Mouse (Mus musculus) midbrain, embryonic 12.5 days (tissue): ENCODE results near the gene AL732309.1. TPM values are rescaled to one million over a fixed set of nuclear protein-coding genes. Genes with fewer than 3 reads are reported as not detected.

Experiments used
- ATAC-seq: fragments of 200-750 bp; cut with Nextera tagmentation; 2 replicates; pipeline ENCODE4 v1.8.0; 2017; ENCODE audit warnings: low read depth, moderate TSS enrichment, moderate library complexity; ENCODE audit not compliant: low FRiP score
- H3K27ac ChIP-seq: fragments of 300-500 bp; sonication (generic); replicated peaks from 2 replicates; pipeline ENCODE4 v1.5.1; 2016; ENCODE audit warnings: mild to moderate bottlenecking
- H3K27me3 ChIP-seq: fragments of 300-500 bp; sonication (generic); 2 replicates; pipeline ENCODE4 v1.6.1; 2016; ENCODE audit warnings: mild to moderate bottlenecking
- H3K36me3 ChIP-seq: fragments of 300-500 bp; sonication (generic); 2 replicates; pipeline ENCODE4 v1.6.1; 2016
- H3K4me1 ChIP-seq: fragments of 300-500 bp; sonication (generic); 2 replicates; pipeline ENCODE4 v1.6.1; 2016
- H3K4me2 ChIP-seq: fragments of 300-500 bp; sonication (generic); replicated peaks from 2 replicates; pipeline ENCODE4 v1.6.1; 2016; ENCODE audit warnings: mild to moderate bottlenecking, moderate library complexity
- H3K4me3 ChIP-seq: fragments of 300-500 bp; sonication (generic); 2 replicates; pipeline ENCODE4 v1.5.1; 2016; ENCODE audit warnings: mild to moderate bottlenecking
- H3K9ac ChIP-seq: fragments of 300-500 bp; sonication (generic); replicated peaks from 2 replicates; pipeline ENCODE4 v1.6.1; 2016; ENCODE audit warnings: mild to moderate bottlenecking, moderate library complexity
- H3K9me3 ChIP-seq: fragments of 300-500 bp; sonication (generic); 2 replicates; pipeline ENCODE4 v1.6.1; 2016; ENCODE audit warnings: mild to moderate bottlenecking
- WGBS: fragments of 180-500 bp; shearing (Covaris S2); methylation state at CpG from one replicate; pipeline ENCODE4 v1.1.7; 2016; 5-methylcytosine and 5-hydroxymethylcytosine counted together
- polyA plus RNA-seq: library from polyadenylated mRNA; unstranded; fragments of >200 nt; fragmentation: Nextera tagmentation; extraction: Ambion mirVana; gene quantifications from 2 replicates; pipeline ENCODE4 v1.2.1, GENCODE M21; 2016

The AL732309.1 gene
- polyA plus RNA-seq, 1 experiment from 2014 or later = 5.1 TPM

GRCm38 (mm10) chr2:25234551-25235220 is 12.0 kb downstream of the AL732309.1 start:
- Histone ChIP-seq H3K27me3 (peaks cover 21% of the 10 kb centered on the region), H3K9me3 (no peaks in the 10 kb centered on the region), H3K27ac (no peak overlapping the region), H3K4me3 (no peak overlapping the region), H3K4me1 (no peaks in the 10 kb centered on the region), H3K4me2 (no peak overlapping the region), H3K9ac (no peak overlapping the region), H3K36me3 (no peaks in the 10 kb centered on the region)
- 71% methylated on average over 5 of the region's 5 CpGs for WGBS
- ATAC-seq = no peak

GRCm38 (mm10) chr2:25234050-25234449 is 12.6 kb downstream of the AL732309.1 start, which contains the start of gene Slc34a3:
TSS of gene Slc34a3 (minus strand) at chr2:25234364.
- no peak for ATAC-seq
- H3K4me1 ChIP-seq = no peaks in the 10 kb centered on the region
- no peak within 1 kb of the TSS for H3K4me2 ChIP-seq
- no peaks in the 10 kb centered on the region for H3K36me3 ChIP-seq
- no peak within 1 kb of the TSS for H3K9ac ChIP-seq
- no peaks in the 10 kb centered on the region for H3K9me3 ChIP-seq
- H3K27ac ChIP-seq = no peak within 1 kb of the TSS
- H3K27me3 ChIP-seq = peaks cover 24% of the 10 kb centered on the region
- H3K4me3 ChIP-seq = no peak within 1 kb of the TSS
- WGBS = 84% methylated on average over 3 of the region's 3 CpGs

- Histone ChIP-seq H3K36me3 (no peaks in the 10 kb centered on the region), H3K4me2 (no peak overlapping the region), H3K9me3 (no peaks in the 10 kb centered on the region), H3K9ac (no peak overlapping the region), H3K27ac (no peak overlapping the region), H3K27me3 (peaks cover 21% of the 10 kb centered on the region), H3K4me3 (no peak overlapping the region), H3K4me1 (peaks cover 4% of the 10 kb centered on the region; the same call in 1 of the 2 replicates)
- no peak for ATAC-seq
- WGBS = 77% methylated on average over 4 of the region's 4 CpGs
Measured at GRCm38 (mm10) chr2:25233421-25233820, 13.2 kb downstream of the AL732309.1 start.

GRCm38 (mm10) chr2:25231038-25231437 is 15.6 kb downstream of the AL732309.1 start:
- no peaks in the 10 kb centered on the region for H3K36me3 ChIP-seq
- peaks cover 21% of the 10 kb centered on the region for H3K27me3 ChIP-seq
- H3K4me1 ChIP-seq = peaks cover 4% of the 10 kb centered on the region; the same call in 1 of the 2 replicates
- no peak overlapping the region for H3K9ac ChIP-seq
- no peaks in the 10 kb centered on the region for H3K9me3 ChIP-seq
- no peak overlapping the region for H3K27ac ChIP-seq
- no peak for ATAC-seq
- H3K4me3 ChIP-seq = no peak overlapping the region
- no peak overlapping the region for H3K4me2 ChIP-seq
- WGBS = 50% methylated on average over 12 of the region's 12 CpGs

DNA sequence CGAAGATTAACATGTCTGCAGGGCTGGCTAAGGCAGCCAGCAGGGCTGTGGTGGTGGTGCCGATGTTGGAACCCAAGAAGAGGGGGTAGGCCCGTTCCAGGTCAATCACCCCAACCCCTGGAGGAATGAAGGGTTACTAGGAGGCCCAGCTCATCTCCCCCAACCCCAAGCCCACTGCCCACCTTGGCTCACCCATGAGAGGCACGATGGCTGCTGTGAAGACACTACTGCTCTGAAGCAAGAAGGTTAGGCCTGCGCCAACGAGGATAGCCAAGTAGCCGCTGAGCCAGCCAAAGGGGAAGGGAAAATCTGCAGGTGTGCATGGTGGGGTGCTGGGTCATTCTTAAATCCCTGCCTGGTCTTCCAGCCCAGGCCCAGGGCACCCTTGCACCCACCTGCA is 16.1 kb downstream of the AL732309.1 start:
- H3K9ac ChIP-seq = no peak overlapping the region
- H3K4me1 ChIP-seq = peaks cover 7% of the 10 kb centered on the region
- no peaks in the 10 kb centered on the region for H3K36me3 ChIP-seq
- peaks cover 21% of the 10 kb centered on the region for H3K27me3 ChIP-seq
- WGBS = 85% methylated on average over 7 of the region's 7 CpGs
- H3K27ac ChIP-seq = no peak overlapping the region
- no peak for ATAC-seq
- no peak overlapping the region for H3K4me2 ChIP-seq
- no peaks in the 10 kb centered on the region for H3K9me3 ChIP-seq
- no peak overlapping the region for H3K4me3 ChIP-seq

GRCm38 (mm10) chr2:25229582-25229981 is 17.1 kb downstream of the AL732309.1 start:
- no peak overlapping the region for H3K4me3 ChIP-seq
- H3K9me3 ChIP-seq = no peaks in the 10 kb centered on the region
- no peak for ATAC-seq
- H3K27ac ChIP-seq = no peak overlapping the region
- no peak overlapping the region for H3K9ac ChIP-seq
- peaks cover 21% of the 10 kb centered on the region for H3K27me3 ChIP-seq
- 88% methylated on average over 5 of the region's 5 CpGs for WGBS
- no peak overlapping the region for H3K4me2 ChIP-seq
- no peaks in the 10 kb centered on the region for H3K36me3 ChIP-seq
- peaks cover 11% of the 10 kb centered on the region for H3K4me1 ChIP-seq

DNA sequence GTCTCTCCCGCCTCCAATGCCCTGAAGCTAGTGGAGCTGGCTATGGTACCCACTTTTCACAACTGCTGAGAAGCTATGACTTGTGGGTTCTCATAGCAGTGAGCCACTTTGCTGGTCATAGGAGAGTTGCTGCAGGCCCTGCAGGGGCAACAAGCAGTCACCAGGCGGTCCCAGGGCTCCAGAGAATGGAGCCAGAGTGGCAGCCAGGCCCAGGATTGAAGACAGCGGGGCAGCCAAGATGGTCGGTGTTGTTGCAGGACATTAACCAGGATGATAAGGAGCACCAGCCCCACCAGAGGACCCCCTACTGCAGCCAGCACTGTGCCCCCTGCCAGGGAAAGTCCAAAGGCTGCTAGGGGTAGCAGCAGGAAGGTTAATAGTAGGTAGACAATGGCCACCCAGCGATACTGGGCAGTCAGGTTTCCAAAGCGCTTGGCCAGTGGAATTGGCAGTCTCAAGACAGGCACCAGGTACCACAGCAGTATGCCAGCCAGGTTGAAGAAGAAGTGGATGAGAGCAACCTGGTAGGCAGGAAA is 17.6 kb downstream of the AL732309.1 start:
- Histone ChIP-seq H3K9me3 (no peaks in the 10 kb centered on the region), H3K4me2 (peak overlapping the region; percentile 34; the same call in 1 of the 2 replicates), H3K27ac (0 out of 2 replicates have a peak overlapping the region, but pooled peaks have one; percentile 44), H3K4me3 (no peak overlapping the region), H3K36me3 (no peaks in the 10 kb centered on the region), H3K4me1 (peaks cover 11% of the 10 kb centered on the region), H3K9ac (no peak overlapping the region), H3K27me3 (peaks cover 21% of the 10 kb centered on the region)
- ATAC-seq = no peak
- WGBS = 70% methylated on average over 6 of the region's 6 CpGs

- Histone ChIP-seq H3K36me3 (no peaks in the 10 kb centered on the region), H3K4me2 (peak overlapping the region; percentile 34), H3K4me3 (peak overlapping the region; percentile 6; the same call in 1 of the 2 replicates), H3K27ac (peak overlapping the region; percentile 44; the same call in 1 of the 2 replicates), H3K4me1 (peaks cover 15% of the 10 kb centered on the region), H3K27me3 (peaks cover 21% of the 10 kb centered on the region), H3K9me3 (no peaks in the 10 kb centered on the region), H3K9ac (no peak overlapping the region)
- ATAC-seq = no peak
- WGBS = 0% methylated on average over 7 of the region's 7 CpGs
Measured at GRCm38 (mm10) chr2:25228431-25228889, 18.2 kb downstream of the AL732309.1 start.

GRCm38 (mm10) chr2:25227406-25227805 is 19.3 kb downstream of the AL732309.1 start:
- Histone ChIP-seq H3K9ac (no peak overlapping the region), H3K4me2 (no peak overlapping the region), H3K4me1 (peaks cover 22% of the 10 kb centered on the region), H3K4me3 (no peak overlapping the region), H3K36me3 (no peaks in the 10 kb centered on the region), H3K27me3 (peaks cover 20% of the 10 kb centered on the region), H3K9me3 (no peaks in the 10 kb centered on the region), H3K27ac (no peak overlapping the region)
- 88% methylated on average over 4 of the region's 4 CpGs for WGBS
- no peak for ATAC-seq

GRCm38 (mm10) chr2:25226864-25227263 is 19.8 kb downstream of the AL732309.1 start:
- ATAC-seq = no peak
- H3K27ac ChIP-seq = no peak overlapping the region

DNA sequence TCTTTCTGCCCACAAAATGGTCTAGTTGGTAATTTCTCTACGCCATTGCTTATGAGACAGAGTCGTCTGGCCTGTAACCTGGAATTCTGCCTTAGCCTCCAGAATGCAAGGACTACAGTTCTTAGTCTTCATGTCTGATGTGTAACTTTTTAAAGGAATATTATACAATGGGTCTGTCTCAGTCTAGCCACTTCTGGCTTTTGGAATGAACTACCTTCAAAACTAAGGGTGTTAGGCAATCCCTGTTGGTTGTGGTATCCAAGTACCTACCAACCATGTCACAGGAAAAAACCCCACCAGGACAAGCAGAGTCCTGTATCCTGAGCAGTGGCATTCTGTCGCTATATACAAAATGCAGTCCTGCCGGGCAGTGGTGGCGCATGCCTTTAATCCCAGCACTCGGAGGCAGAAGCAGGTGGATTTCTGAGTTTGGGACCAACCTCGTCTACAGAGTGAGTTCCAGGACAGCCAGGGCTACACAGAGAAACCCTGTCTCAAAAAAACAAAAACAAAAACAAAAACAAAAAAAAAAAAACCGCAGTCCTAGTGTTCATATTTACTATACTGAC is 20.8 kb downstream of the AL732309.1 start:
- H3K9me3 ChIP-seq = no peaks in the 10 kb centered on the region
- H3K36me3 ChIP-seq = peaks cover 12% of the 10 kb centered on the region
- peak overlapping the region; percentile 52 for H3K4me2 ChIP-seq
- peaks cover 22% of the 10 kb centered on the region for H3K4me1 ChIP-seq
- WGBS = 74% methylated on average over 8 of the region's 8 CpGs
- peaks cover 18% of the 10 kb centered on the region for H3K27me3 ChIP-seq
- ATAC-seq = no peak
- H3K9ac ChIP-seq = peak overlapping the region; percentile 60; the same call in 1 of the 2 replicates
- H3K27ac ChIP-seq = peak overlapping the region; percentile 97
- H3K4me3 ChIP-seq = peak overlapping the region; percentile 72

More at GRCm38 (mm10) chr2:25226864-25227263, 19.8 kb downstream of the AL732309.1 start:
- no peak overlapping the region for H3K4me3 ChIP-seq
- peaks cover 22% of the 10 kb centered on the region for H3K4me1 ChIP-seq
- H3K4me2 ChIP-seq = no peak overlapping the region
- peaks cover 18% of the 10 kb centered on the region for H3K27me3 ChIP-seq
- 86% methylated on average over 5 of the region's 5 CpGs for WGBS
- H3K9me3 ChIP-seq = no peaks in the 10 kb centered on the region
- no peak overlapping the region for H3K9ac ChIP-seq
- peaks cover 2% of the 10 kb centered on the region for H3K36me3 ChIP-seq
